Mouse (Mus musculus): ENCODE results near the gene Prkab1.

The Prkab1 gene

DNA sequence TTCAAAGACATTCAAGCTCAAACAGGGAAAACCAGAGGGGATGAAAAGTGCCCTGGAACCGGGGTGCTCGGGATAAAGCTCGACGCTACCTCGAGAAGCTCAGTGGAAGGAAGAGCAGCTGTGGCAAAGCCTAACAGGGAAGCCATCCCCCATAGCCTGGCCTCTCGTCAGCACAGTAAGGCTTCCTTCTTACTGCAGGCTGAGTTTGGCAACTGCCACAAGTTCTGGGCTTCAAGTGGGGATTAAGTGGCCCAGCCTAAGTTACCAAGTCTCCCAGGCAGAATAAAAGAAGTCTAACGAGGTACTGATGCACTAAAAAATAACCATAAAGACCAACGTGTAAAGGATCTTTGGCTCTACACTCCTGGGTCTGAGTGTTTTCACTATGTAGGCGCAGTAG lies 6.1 kb downstream of the Prkab1 start:
- no peak for DNase-seq (ENCODE audit: low spot score in 2 of 2)

- no peak for DNase-seq (ENCODE audit: low spot score in 2 of 2)
Measured at GRCm38 (mm10) chr5:116017391-116017790, 6.9 kb downstream of the Prkab1 start.

GRCm38 (mm10) chr5:116016542-116016941 lies 7.8 kb downstream of the Prkab1 start:
- DNase-seq (ENCODE audit: low spot score in 2 of 2), result no peak

DNA sequence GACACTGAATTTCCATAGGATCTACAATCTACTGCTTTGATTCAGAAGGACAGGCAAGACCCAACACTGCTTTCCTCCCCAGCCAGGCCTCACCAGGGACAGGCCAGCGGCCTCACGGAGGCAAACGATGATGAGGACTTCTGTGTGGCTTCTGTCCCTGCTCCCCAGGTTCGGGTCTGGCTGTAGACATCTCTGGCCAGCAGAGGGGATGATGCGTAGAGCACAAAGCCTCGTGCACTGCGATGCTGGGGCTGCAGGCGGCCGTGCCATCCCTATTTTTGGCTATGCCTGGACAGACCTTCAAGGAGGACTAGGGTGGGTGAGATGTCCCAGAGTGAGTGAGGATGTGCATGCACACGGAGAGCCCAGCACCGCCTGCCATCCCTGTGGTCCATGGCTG lies 10.1 kb downstream of the Prkab1 start:
- no peak for DNase-seq (ENCODE audit: low spot score in 2 of 2)

GRCm38 (mm10) chr5:116013821-116014220 lies 10.5 kb downstream of the Prkab1 start:
- DNase-seq (ENCODE audit: low spot score in 2 of 2), result no peak

DNA sequence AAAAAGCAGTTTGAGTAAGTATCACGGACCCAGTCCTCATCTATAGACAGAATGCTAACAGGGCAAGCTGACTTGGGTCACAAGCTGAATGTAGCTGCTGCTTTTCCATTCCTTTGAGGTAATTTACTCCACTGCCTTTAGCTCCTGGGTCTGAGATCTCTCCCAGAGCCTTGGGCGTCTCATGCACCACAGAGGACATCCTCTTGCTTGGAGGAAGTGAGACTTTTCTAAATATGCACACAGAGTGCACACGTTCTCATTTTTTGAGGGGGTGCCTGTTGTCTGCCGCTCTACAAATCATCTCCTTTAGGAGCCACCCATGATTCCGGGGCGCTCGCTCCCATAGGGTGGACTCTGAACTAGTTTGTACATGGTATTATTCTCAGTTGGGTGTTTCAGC lies 11.8 kb downstream of the Prkab1 start:
- no peak for DNase-seq (ENCODE audit: low spot score in 2 of 2)

DNA sequence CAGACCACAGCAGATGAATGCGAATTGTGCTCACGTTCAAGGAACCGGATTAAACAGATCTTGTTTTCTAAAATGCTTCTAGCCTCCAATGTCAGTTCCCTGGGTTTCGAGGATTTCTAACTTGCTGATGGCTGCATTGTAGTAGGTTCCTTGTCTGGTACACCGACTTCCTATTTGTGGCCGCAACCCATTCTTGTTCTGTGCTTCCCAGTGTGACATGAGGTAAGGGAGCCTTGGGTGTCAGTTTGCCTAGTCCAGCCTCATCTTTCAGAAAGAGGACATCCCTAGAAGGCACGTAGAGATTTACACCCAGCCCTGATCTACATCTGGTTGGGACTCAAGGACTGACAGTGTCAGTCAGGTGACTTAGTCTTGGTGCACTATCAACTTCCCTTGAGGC lies 12.6 kb downstream of the Prkab1 start:
- DNase-seq (ENCODE audit: low spot score in 2 of 2), result no peak

GRCm38 (mm10) chr5:116009884-116010627 lies 14.3 kb downstream of the Prkab1 start:
- DNase-seq (ENCODE audit: low spot score in 2 of 2), result no peak

- DNase-seq (ENCODE audit: low spot score in 2 of 2), result no peak
Measured at GRCm38 (mm10) chr5:116009091-116009851, 15.0 kb downstream of the Prkab1 start.

DNA sequence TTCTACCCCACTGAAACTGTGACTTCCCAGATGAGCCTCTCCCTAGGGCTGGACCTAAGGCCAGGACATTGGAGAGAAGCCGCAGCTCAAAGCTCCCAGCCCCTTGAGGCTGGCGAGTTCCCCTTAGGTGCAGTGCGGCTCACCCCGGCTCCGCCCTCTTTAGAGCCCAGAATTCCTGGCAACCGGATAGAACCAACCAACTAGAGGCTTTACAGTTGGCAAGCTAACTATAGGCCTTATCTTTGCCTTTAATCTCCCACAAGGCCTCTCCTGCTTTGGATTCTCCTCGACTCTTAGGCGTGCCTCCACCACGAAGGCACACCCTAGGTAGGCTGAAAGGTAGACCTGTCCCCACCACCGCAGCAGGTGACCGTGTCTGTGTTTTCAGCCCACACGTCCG lies 16.6 kb downstream of the Prkab1 start:
- DNase-seq (ENCODE audit: low spot score in 2 of 2), result no peak

DNA sequence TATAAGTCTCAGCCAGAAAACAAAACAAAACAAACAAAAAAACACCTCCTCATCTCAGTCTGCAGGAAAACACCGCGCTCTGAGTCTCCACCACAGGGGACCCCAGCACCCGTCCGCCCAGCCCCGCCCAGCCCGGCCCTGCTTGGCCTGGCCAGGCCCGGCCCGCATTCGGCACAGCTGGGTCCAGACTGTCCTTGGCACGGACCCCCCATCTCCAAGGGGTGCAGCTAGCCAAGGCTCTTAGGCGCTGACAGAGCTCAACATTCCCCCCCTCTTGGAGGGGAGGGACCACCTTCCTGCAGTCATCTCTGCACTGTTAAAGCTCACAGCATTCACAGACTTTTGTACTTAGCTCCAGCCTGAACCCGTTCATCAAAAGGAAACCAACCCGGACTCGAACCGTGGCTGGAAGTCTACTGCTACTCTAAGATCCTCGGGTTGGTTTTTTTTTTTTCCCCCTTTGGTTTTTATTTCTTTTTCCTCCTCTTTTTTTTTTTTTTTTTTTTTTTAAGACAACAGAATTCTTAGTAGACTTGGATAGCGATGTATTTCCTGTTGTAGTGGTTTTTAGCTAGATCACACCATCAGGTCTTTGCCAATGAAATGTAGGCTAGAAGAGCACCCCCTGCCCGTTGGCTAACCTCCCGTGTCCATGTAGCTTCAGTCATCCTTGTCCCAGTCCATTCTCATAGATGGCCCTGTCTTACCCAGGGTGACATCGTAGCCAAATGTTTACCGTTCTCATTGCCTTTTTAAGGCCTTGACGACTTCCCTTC lies 17.8 kb downstream of the Prkab1 start:
- DNase-seq (ENCODE audit: low spot score in 2 of 2), result no peak

- no peak for DNase-seq (ENCODE audit: low spot score in 2 of 2)
Measured at GRCm38 (mm10) chr5:116004271-116004670, 20.0 kb downstream of the Prkab1 start.

- no peak for DNase-seq (ENCODE audit: low spot score in 2 of 2)
Measured at GRCm38 (mm10) chr5:116003825-116004224, 20.5 kb downstream of the Prkab1 start.

GRCm38 (mm10) chr5:116003154-116003553 lies 21.2 kb downstream of the Prkab1 start:
- no peak for DNase-seq (ENCODE audit: low spot score in 2 of 2)

GRCm38 (mm10) chr5:115997376-115997775 lies 26.9 kb downstream of the Prkab1 start:
- DNase-seq (ENCODE audit: low spot score in 2 of 2), result no peak

DNA sequence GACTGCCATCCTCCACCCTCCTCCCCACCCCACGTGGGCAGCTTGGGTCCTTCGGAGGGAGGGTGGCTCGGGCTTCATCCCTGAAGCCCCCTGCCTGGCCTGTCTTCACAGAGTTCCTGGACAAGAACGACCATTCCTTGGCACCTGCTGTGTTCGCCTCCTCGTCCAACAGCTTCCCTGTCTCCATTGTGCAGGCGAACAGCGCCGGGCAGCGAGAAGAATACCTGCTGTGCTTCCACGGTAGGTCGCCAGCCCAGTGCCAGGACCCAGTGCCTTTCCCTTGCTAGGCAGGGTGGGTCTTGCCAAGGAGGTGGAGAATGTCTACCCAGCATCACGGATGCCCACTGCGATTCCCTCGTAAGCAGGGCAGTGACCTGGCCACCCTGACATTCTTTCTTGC lies 30.2 kb downstream of the Prkab1 start:
- no peak for DNase-seq (ENCODE audit: low spot score in 2 of 2)

DNA sequence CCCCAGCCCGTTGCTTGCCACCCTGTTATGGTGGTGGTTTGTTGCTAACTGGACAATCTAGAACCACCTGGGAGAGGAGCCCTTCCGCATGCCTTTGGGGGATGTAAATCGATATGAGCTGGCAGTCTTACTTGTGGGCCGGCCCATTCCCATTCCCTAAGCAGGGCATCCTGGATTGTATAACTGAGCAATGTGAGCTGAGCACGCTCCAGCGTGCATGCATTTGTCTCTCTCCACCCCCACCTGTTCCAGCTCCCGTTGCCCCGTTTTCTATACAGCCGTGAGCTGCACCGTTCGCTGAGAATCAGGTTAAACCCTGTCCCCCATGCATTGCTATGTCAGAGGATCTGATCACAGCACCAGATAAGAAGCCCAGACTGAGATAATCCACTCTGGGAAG lies 32.6 kb downstream of the Prkab1 start:
- DNase-seq (ENCODE audit: low spot score in 2 of 2), result no peak

GRCm38 (mm10) chr5:115987284-115987683 lies 37.0 kb downstream of the Prkab1 start:
- DNase-seq (ENCODE audit: low spot score in 2 of 2), result no peak

DNA sequence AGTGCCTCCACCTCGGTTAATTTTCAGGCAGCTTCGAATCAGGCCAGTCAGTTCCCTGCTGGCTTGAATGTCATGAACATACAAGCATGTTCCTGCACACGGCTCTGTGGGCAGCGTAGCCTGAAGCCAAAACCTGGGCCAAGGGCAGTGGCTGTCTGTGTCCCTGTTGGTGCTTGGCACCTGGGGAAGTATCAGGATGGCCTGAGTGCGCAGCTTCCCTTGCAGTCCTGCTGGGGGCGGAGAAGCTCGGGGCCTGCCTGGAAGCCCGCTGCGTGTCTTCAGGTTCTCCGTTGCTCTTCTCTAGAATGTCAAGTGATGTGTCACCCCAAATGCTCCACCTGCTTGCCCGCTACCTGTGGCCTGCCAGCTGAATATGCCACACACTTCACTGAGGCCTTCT lies 39.2 kb downstream of the Prkab1 start:
- no peak for DNase-seq (ENCODE audit: low spot score in 2 of 2)

DNA sequence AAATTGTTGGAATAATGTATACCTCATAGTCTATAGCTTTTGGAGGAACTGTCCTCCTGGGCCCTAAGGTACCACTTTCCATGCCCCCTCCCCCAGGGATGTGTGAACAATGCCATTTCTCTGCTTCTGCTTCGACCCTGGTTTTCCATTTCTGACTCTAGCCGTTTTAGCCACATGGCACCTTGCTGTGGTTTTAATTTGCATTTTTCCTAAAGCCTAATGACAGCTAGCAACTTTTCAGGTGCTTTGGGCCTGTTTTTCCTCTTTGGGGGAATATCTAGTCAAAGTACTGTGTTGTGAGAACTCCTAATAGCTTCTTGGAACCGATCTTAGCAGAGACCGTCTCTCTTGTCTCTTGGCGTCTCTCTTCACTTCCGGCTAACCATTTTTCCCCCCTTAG lies 39.9 kb downstream of the Prkab1 start:
- no peak for DNase-seq (ENCODE audit: low spot score in 2 of 2)

DNA sequence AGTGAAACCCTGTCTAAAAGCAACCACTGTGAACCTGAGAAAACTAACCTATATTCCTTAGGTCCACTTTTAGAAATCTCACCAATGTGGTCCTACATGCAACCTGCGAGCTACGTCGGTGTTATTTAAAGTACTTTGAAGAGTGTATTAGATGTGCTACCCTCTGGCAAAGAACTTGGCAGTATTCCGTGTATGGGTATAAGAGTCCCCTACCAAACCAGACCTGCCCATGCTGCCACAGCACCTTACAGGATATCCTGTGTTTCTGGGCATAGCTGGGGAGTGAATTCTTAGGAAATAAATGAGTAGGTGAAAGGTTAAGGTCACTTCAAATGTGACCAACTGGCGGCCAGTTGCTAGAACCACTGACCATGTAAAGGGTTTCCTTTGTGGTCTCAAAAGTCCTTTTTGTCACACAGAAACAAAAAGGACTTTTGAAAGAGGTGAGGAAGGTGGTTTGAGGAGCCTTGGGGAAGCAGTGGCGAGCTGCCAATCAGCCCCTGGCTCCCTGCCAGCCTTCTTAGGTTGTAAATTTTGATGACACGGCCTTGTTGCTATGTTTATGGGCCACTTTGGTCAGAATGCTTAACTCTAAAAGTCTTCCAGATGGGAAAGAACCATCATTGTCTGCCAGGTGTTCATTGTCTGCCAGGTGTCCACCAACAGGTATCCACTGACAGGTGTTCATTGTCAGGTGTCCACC lies 41.5 kb downstream of the Prkab1 start:
- DNase-seq (ENCODE audit: low spot score in 2 of 2), result no peak

GRCm38 (mm10) chr5:115980537-115980936 lies 43.8 kb downstream of the Prkab1 start:
- DNase-seq (ENCODE audit: low spot score in 2 of 2), result no peak
